Mouse (Mus musculus) forebrain, embryonic 13.5 days (tissue): ENCODE data around the gene Gnrhr. TPM values are rescaled to one million over a fixed set of nuclear protein-coding genes. Genes with fewer than 3 reads are reported as not detected.
A peak's percentile ranks its signal among the peaks of the same experiment; 100 is the strongest.

Source experiments
- ATAC-seq: fragments of 200-750 bp; cut with Nextera tagmentation; 2 replicates; pipeline ENCODE4 v1.8.0; 2017
- H3K27ac ChIP-seq: fragments of 300-500 bp; sonication (generic); 2 replicates; pipeline ENCODE4 v1.5.1; 2015; ENCODE audit warnings: inconsistent platforms, mild to moderate bottlenecking, moderate library complexity
- H3K27me3 ChIP-seq: fragments of 300-500 bp; sonication (generic); 2 replicates; pipeline ENCODE4 v1.6.1; 2015; ENCODE audit warnings: mild to moderate bottlenecking, inconsistent platforms
- H3K36me3 ChIP-seq: fragments of 300-500 bp; sonication (generic); 2 replicates; pipeline ENCODE4 v1.6.1; 2015; ENCODE audit warnings: mild to moderate bottlenecking, inconsistent platforms; ENCODE audit not compliant: poor library complexity, severe bottlenecking
- H3K4me1 ChIP-seq: fragments of 300-500 bp; sonication (generic); 2 replicates; pipeline ENCODE4 v1.6.1; 2015; ENCODE audit warnings: inconsistent platforms
- H3K4me2 ChIP-seq: fragments of 300-500 bp; sonication (generic); 2 replicates; pipeline ENCODE4 v1.6.1; 2015; ENCODE audit warnings: inconsistent platforms, mild to moderate bottlenecking, moderate library complexity
- H3K4me3 ChIP-seq: fragments of 300-500 bp; sonication (generic); 2 replicates; pipeline ENCODE4 v1.5.1; 2015; ENCODE audit warnings: mild to moderate bottlenecking, inconsistent platforms
- H3K9ac ChIP-seq: fragments of 300-500 bp; sonication (generic); 2 replicates; pipeline ENCODE4 v1.6.1; 2015; ENCODE audit warnings: mild to moderate bottlenecking, inconsistent platforms
- H3K9me3 ChIP-seq: fragments of 300-500 bp; sonication (generic); replicated peaks from 2 replicates; pipeline ENCODE4 v1.6.1; 2016; ENCODE audit warnings: inconsistent platforms
- WGBS: fragments of 180-500 bp; shearing (Covaris S2); methylation state at CpG from one replicate; pipeline ENCODE4 v1.1.7; 2015; 5-methylcytosine and 5-hydroxymethylcytosine counted together
- polyA plus RNA-seq: library from polyadenylated mRNA; unstranded; fragments of >200 nt; fragmentation: Nextera tagmentation; extraction: Ambion mirVana; gene quantifications from 2 replicates; pipeline ENCODE4 v1.2.1, GENCODE M21; 2015

The Gnrhr gene
- not detected in 2 replicates for polyA plus RNA-seq

- WGBS: 89% methylated on average over 10 of the region's 10 CpGs
- no peaks in the 10 kb centered on the region for H3K4me1 ChIP-seq
- H3K4me2 ChIP-seq: no peak within 1 kb of the TSS
- H3K9ac ChIP-seq: no peak within 1 kb of the TSS
- no peaks in the 10 kb centered on the region for H3K27me3 ChIP-seq
- H3K9me3 ChIP-seq: no peaks in the 10 kb centered on the region
- no peaks in the 10 kb centered on the region for H3K36me3 ChIP-seq
- ATAC-seq: no peak
- no peak within 1 kb of the TSS for H3K4me3 ChIP-seq
- no peak within 1 kb of the TSS for H3K27ac ChIP-seq
Measured at GRCm38 (mm10) chr5:86197801-86198200, at the start of gene Gnrhr. Gene Gnrhr, minus strand, starts transcription at chr5:86197901.

GRCm38 (mm10) chr5:86246559-86246958 lies 48.9 kb upstream of the Gnrhr start:
- Histone ChIP-seq H3K27ac (no peak overlapping the region), H3K36me3 (no peaks in the 10 kb centered on the region), H3K4me2 (no peak overlapping the region), H3K4me1 (no peaks in the 10 kb centered on the region), H3K9ac (no peak overlapping the region), H3K9me3 (no peaks in the 10 kb centered on the region), H3K4me3 (no peak overlapping the region), H3K27me3 (no peaks in the 10 kb centered on the region)
- ATAC-seq: no peak
- WGBS: 94% methylated on average over 11 of the region's 11 CpGs

- WGBS: 67% methylated on average over 1 of the region's 1 CpGs
- no peak for ATAC-seq
Measured at GRCm38 (mm10) chr5:86244880-86245279, 47.2 kb upstream of the Gnrhr start.

GRCm38 (mm10) chr5:86244275-86244674 lies 46.6 kb upstream of the Gnrhr start:
- no peak overlapping the region for H3K4me2 ChIP-seq
- no peak overlapping the region for H3K4me3 ChIP-seq
- 86% methylated on average over 3 of the region's 3 CpGs for WGBS
- no peak overlapping the region for H3K27ac ChIP-seq
- ATAC-seq: no peak
- H3K9ac ChIP-seq: no peak overlapping the region
- H3K9me3 ChIP-seq: no peaks in the 10 kb centered on the region
- no peaks in the 10 kb centered on the region for H3K27me3 ChIP-seq
- no peaks in the 10 kb centered on the region for H3K4me1 ChIP-seq
- no peaks in the 10 kb centered on the region for H3K36me3 ChIP-seq

More at GRCm38 (mm10) chr5:86244880-86245279, 47.2 kb upstream of the Gnrhr start:
- Histone ChIP-seq H3K9me3 (no peaks in the 10 kb centered on the region), H3K4me3 (no peak overlapping the region), H3K36me3 (no peaks in the 10 kb centered on the region), H3K4me2 (no peak overlapping the region), H3K27ac (no peak overlapping the region), H3K4me1 (no peaks in the 10 kb centered on the region), H3K9ac (no peak overlapping the region), H3K27me3 (no peaks in the 10 kb centered on the region)

- no peak overlapping the region for H3K9ac ChIP-seq
- no peaks in the 10 kb centered on the region for H3K9me3 ChIP-seq
- no peak overlapping the region for H3K4me3 ChIP-seq
- peak; percentile 67; the same call in 1 of the 2 replicates for ATAC-seq
- no peak overlapping the region for H3K4me2 ChIP-seq
- no peak overlapping the region for H3K27ac ChIP-seq
- H3K36me3 ChIP-seq: no peaks in the 10 kb centered on the region
- WGBS: 80% methylated on average over 5 of the region's 5 CpGs
- no peaks in the 10 kb centered on the region for H3K27me3 ChIP-seq
- no peaks in the 10 kb centered on the region for H3K4me1 ChIP-seq
Measured at GRCm38 (mm10) chr5:86227156-86227853, 29.6 kb upstream of the Gnrhr start.

- WGBS: 26% methylated on average over 4 of the region's 4 CpGs
- no peak overlapping the region for H3K9ac ChIP-seq
- H3K27ac ChIP-seq: no peak overlapping the region
Measured at GRCm38 (mm10) chr5:86191356-86191755, 6.3 kb downstream of the Gnrhr start.

GRCm38 (mm10) chr5:86190770-86191169 lies 6.9 kb downstream of the Gnrhr start:
- no peak overlapping the region for H3K4me2 ChIP-seq
- 24% methylated on average over 5 of the region's 5 CpGs for WGBS
- H3K27me3 ChIP-seq: no peaks in the 10 kb centered on the region
- H3K27ac ChIP-seq: no peak overlapping the region
- H3K9me3 ChIP-seq: no peaks in the 10 kb centered on the region
- no peak overlapping the region for H3K9ac ChIP-seq
- H3K36me3 ChIP-seq: no peaks in the 10 kb centered on the region
- H3K4me1 ChIP-seq: no peaks in the 10 kb centered on the region
- no peak overlapping the region for H3K4me3 ChIP-seq
- ATAC-seq: no peak

More at GRCm38 (mm10) chr5:86191356-86191755, 6.3 kb downstream of the Gnrhr start:
- no peak overlapping the region for H3K4me2 ChIP-seq
- H3K4me3 ChIP-seq: no peak overlapping the region
- no peaks in the 10 kb centered on the region for H3K4me1 ChIP-seq
- H3K36me3 ChIP-seq: no peaks in the 10 kb centered on the region
- H3K9me3 ChIP-seq: no peaks in the 10 kb centered on the region
- ATAC-seq: peak; percentile 48; the same call in 1 of the 2 replicates
- H3K27me3 ChIP-seq: no peaks in the 10 kb centered on the region

- Histone ChIP-seq H3K4me2 (no peak overlapping the region), H3K27me3 (no peaks in the 10 kb centered on the region), H3K9ac (no peak overlapping the region), H3K27ac (no peak overlapping the region), H3K4me1 (no peaks in the 10 kb centered on the region), H3K4me3 (no peak overlapping the region), H3K9me3 (no peaks in the 10 kb centered on the region), H3K36me3 (no peaks in the 10 kb centered on the region)
- 47% methylated on average over 15 of the region's 15 CpGs for WGBS
- ATAC-seq: 0 out of 2 replicates have a peak, but pooled peaks have one; percentile 7
Measured at GRCm38 (mm10) chr5:86190290-86190689, 7.4 kb downstream of the Gnrhr start.

GRCm38 (mm10) chr5:86187441-86187840 lies 10.3 kb downstream of the Gnrhr start:
- Histone ChIP-seq H3K9ac (no peak overlapping the region), H3K9me3 (no peaks in the 10 kb centered on the region), H3K4me3 (no peak overlapping the region), H3K4me2 (no peak overlapping the region), H3K36me3 (no peaks in the 10 kb centered on the region), H3K27me3 (no peaks in the 10 kb centered on the region), H3K27ac (no peak overlapping the region), H3K4me1 (no peaks in the 10 kb centered on the region)
- WGBS: 86% methylated on average over 6 of the region's 6 CpGs
- no peak; the same call in 1 of the 2 replicates for ATAC-seq

GRCm38 (mm10) chr5:86173778-86174177 lies 23.9 kb downstream of the Gnrhr start:
- Histone ChIP-seq H3K36me3 (peaks cover 6% of the 10 kb centered on the region; the same call in 1 of the 2 replicates), H3K27ac (no peak overlapping the region)

GRCm38 (mm10) chr5:86172449-86173161 lies 25.1 kb downstream of the Gnrhr start, which contains the start of gene Uba6:
Gene Uba6, minus strand, starts transcription at chr5:86172803.
- WGBS: under 1% methylated on average over 66 of the region's 67 CpGs
- Histone ChIP-seq H3K4me2 (peak within 1 kb of the TSS; percentile 79), H3K4me1 (peaks cover 10% of the 10 kb centered on the region), H3K36me3 (peaks cover 15% of the 10 kb centered on the region; the same call in 1 of the 2 replicates), H3K27ac (peak within 1 kb of the TSS; percentile 94), H3K9ac (peak within 1 kb of the TSS; percentile 86), H3K27me3 (no peaks in the 10 kb centered on the region), H3K4me3 (peak within 1 kb of the TSS; percentile 84), H3K9me3 (no peaks in the 10 kb centered on the region)
- peak; percentile 99 for ATAC-seq

More at GRCm38 (mm10) chr5:86173778-86174177, 23.9 kb downstream of the Gnrhr start:
- Histone ChIP-seq H3K9ac (no peak overlapping the region), H3K27me3 (no peaks in the 10 kb centered on the region), H3K4me3 (no peak overlapping the region), H3K4me2 (no peak overlapping the region), H3K4me1 (peaks cover 10% of the 10 kb centered on the region), H3K9me3 (no peaks in the 10 kb centered on the region)
- WGBS: 50% methylated on average over 2 of the region's 2 CpGs
- ATAC-seq: no peak

GRCm38 (mm10) chr5:86172088-86172448 lies 25.6 kb downstream of the Gnrhr start:
- peaks cover 15% of the 10 kb centered on the region; the same call in 1 of the 2 replicates for H3K36me3 ChIP-seq
- H3K9ac ChIP-seq: peak overlapping the region; percentile 86
- H3K4me1 ChIP-seq: peaks cover 10% of the 10 kb centered on the region
- under 1% methylated on average over 14 of the region's 15 CpGs for WGBS
- ATAC-seq: no peak
- peak overlapping the region; percentile 94 for H3K27ac ChIP-seq
- H3K27me3 ChIP-seq: no peaks in the 10 kb centered on the region
- no peaks in the 10 kb centered on the region for H3K9me3 ChIP-seq
- H3K4me3 ChIP-seq: peak overlapping the region; percentile 84
- H3K4me2 ChIP-seq: peak overlapping the region; percentile 79
